Mouse (Mus musculus): Measurements from ENCODE around the gene Aco2.
A peak's percentile ranks its signal among the peaks of the same experiment; 100 is the strongest.

Gene Aco2

DNA sequence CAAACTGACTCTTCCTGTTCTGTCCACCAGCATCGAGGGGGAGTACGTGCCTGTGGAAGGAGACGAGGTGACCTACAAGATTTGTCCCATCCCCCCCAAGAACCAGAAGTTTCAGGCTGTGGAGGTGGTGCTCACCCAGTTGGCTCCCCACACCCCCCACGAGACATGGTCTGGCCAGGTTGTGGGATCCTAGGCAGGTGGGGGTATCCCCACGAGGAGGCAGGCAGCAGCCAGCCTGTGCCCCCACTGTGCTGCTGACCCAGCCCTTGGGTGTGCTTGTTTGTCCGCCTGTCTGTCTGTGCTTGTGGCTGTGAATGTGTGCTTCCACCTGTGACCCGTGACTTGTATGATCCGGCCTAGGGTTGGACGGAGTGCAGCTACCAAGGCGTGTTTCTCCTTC, 77.0 kb downstream of the Aco2 start:
- no peak for DNase-seq (ENCODE audit: extremely low spot score, low spot score)

- DNase-seq (ENCODE audit: extremely low spot score, low spot score) = no peak
Measured at GRCm38 (mm10) chr15:81949476-81950131, 77.5 kb downstream of the Aco2 start.

DNA sequence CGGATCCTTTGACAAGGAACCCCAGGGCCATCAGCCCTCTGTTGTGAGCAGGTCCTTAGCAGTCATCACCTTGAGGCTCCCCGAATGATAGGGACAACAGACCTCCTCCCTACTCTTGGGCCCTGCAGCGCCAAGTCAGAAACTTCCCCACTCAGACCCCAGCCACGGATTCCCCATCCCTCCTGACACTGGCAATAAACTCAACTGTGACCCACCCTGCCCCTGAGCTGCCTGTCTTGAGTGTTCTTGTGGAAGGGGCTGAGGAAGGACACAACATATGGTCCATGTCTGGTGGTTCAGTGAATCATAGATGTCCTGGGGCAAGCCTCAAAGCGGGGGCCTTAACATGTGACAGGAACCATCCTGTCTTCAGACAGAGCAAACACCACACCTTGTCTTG, 78.6 kb downstream of the Aco2 start:
- no peak for DNase-seq (ENCODE audit: extremely low spot score, low spot score)

GRCm38 (mm10) chr15:81951159-81951558, 79.0 kb downstream of the Aco2 start:
- no peak for DNase-seq (ENCODE audit: extremely low spot score, low spot score)

GRCm38 (mm10) chr15:81952310-81952709, 80.2 kb downstream of the Aco2 start:
- DNase-seq (ENCODE audit: extremely low spot score, low spot score) = no peak

DNA sequence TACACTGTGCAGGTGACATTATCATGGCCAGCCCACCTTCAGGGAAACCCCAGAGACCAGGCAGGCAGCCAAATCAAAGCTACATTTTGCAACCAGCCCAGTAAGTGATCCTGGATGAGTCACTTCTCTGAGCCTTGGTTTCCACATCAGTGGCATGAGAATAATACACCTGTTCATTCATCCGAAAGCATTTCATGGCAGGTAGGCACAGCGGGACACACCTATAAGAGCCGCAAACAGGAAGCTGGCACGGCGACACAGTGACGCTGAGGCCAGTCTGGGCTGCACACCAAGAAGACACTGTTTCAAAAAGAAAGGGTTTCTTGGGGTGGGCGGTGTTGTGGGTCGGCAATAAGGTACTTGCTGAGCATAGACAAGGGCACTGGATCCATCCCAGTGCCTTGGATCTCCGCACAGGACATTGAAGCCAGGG, 82.1 kb downstream of the Aco2 start:
- no peak for DNase-seq (ENCODE audit: extremely low spot score, low spot score)

GRCm38 (mm10) chr15:81954716-81955115, 82.6 kb downstream of the Aco2 start:
- DNase-seq (ENCODE audit: extremely low spot score, low spot score) = no peak

- no peak for DNase-seq (ENCODE audit: extremely low spot score, low spot score)
Measured at GRCm38 (mm10) chr15:81955414-81955813, 83.3 kb downstream of the Aco2 start.

- DNase-seq (ENCODE audit: extremely low spot score, low spot score) = peak; percentile 57
Measured at GRCm38 (mm10) chr15:81956457-81956856, 84.3 kb downstream of the Aco2 start.

- DNase-seq (ENCODE audit: extremely low spot score, low spot score) = no peak
Measured at GRCm38 (mm10) chr15:81957598-81957997, 85.5 kb downstream of the Aco2 start.

DNA sequence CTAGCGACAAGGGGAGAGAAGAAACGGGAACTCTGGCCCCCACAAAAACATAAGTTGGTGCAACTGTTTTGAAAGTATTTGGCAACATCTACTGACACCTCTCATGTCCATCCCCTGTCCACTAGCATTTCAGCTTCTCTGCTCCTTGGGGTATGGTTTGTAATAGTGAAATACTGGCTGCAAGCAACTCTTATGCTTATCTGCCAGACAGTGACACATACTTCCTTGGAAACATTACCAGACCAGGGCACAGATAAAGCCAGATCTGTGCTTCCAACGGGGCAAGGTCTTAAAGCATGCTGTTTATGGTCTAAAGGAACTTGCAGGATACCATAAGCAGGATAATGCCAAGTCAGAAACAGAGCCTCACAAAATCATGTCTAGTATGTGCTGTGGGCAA, 86.8 kb downstream of the Aco2 start:
- DNase-seq (ENCODE audit: extremely low spot score, low spot score) = no peak

DNA sequence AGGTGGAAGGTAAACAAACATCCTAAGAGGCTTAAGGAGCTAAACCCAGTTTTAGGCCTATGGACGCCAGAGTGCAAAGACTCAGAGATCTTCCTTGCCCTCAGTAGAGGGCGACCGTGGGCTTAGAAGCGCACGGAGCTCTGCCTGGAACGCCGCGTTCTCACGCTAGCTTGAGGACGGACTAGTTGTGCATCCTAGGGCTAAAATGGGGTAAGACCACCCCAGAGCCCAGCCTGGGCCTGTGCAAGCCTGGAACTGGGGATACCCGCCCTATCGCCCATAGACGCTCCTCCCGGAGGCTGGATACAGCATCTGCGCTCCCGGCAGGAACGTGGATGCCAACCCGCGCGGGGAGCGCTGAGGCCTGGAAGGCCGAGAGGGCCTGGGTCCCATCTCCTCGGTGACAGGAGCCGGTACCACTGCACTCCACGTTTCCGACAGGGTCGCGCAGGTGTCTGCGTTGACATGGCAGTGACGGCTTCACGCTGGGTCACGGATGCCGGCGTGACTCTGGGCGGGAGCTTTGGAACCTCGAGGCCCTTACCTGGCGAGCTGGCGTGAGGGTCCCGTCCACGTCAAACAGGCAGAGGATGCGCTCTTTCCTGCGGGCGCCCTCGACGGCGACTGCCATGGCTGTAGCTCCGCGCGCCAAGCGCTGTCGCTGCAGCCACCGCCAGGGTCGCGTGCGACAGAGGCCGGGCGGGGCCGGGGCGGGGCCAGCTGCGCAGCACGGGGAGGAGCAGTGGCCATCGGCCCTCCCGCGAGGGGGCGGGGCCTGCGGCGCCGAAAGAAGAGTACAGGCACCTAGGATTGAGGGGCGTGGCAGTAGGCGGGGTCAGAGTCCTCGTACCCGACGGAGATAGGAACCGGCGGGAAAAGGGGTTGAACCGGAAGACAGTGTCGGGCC, 88.3 kb downstream of the Aco2 start, which contains the start of gene Pmm1:
Gene Pmm1 (minus strand): TSS at position 760 of the 907 bp plus-strand sequence.
- DNase-seq (ENCODE audit: extremely low spot score, low spot score) = peak; percentile 99

GRCm38 (mm10) chr15:81961078-81961451, 89.0 kb downstream of the Aco2 start:
- DNase-seq (ENCODE audit: extremely low spot score, low spot score) = no peak

DNA sequence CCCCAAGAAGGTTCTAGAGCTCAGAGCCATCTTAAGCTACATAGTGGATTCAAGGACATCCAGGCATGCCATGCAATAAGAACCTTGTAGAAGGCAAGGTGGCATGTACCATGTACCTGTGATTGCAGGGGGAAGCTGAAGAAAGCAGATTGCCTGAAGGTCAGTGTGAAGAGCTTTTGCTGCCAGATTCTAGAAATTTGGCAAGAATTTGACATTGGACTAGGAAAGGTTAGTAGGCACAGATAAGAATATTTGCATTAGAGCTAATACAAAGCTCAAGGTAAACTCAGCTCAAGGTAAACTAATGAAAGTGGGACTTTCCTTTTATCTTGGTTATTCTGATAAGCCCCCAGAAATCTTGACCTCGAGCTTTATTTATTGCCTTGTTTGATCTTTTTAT, 92.2 kb downstream of the Aco2 start:
- no peak for DNase-seq (ENCODE audit: extremely low spot score, low spot score)
